Mouse (Mus musculus): ENCODE measurements around the gene Ppp1cc. TPM values are rescaled to one million over a fixed set of nuclear protein-coding genes. Genes with fewer than 3 reads are reported as not detected.

The Ppp1cc gene
- polyA plus RNA-seq, 1 experiment from 2014 or later, result 338 TPM

DNA sequence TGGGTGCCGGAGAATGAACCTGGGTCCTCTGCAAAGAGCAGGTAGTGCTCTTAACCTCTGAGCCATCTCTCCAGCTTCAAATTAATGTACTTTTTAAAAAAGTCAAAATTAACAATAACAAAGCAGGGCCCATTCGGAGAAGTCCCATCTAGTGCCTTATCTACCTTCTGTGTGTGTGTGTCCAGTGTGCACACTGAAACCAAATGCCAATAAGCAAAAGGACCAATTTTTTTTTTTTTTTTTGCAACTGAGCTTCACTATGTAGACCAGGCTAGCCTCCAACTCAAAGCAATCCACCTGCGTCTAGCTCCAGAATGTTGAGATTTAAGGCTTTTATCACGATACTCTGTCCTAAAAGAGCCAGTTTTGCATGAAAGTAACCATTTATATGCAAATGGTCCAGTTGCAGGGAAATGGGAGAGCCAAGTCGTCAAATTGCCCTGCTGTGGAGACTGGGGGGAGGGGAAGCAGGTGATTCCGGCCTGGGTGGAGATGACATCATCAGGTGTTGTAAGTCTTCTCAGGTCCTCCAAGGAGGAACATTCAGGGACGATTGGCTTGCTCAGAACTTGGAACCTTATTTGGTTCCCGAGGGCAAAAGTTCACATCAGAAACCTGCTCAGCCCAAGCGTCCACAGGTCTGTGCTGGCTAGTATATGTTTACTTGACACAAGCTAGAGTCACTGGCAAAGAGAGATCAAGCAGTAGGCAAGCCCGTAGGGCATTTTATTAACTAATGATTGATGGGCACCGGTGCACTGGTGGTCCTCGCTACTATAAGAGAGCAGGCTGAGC, 33.4 kb downstream of the Ppp1cc start:
- no peaks in the 10 kb centered on the region for H3K4me1 ChIP-seq (ENCODE audit: control insufficient read depth, insufficient read depth, low read length)
- H3K4me3 ChIP-seq (ENCODE audit: low read depth, low read length), result no peak overlapping the region
- no peaks in the 10 kb centered on the region for H3K27me3 ChIP-seq (ENCODE audit: control insufficient read depth, insufficient read depth, low read length)
- ATAC-seq (ENCODE audit: low FRiP score) (no peak), DNase-seq (ENCODE audit: low spot score, missing footprints) (no peak)
- H3K9ac ChIP-seq (ENCODE audit: low read length), result no peak overlapping the region
- H3K36me3 ChIP-seq (ENCODE audit: control insufficient read depth, insufficient read depth, low read length), result no peaks in the 10 kb centered on the region
- no peak overlapping the region for H3K27ac ChIP-seq (ENCODE audit: low read depth, low read length)
- no peak overlapping the region for H3K4me2 ChIP-seq
- H3K9me3 ChIP-seq (ENCODE audit: control insufficient read depth, low read length), result no peaks in the 10 kb centered on the region
- WGBS, result 76% methylated on average over 12 of the region's 12 CpGs

DNA sequence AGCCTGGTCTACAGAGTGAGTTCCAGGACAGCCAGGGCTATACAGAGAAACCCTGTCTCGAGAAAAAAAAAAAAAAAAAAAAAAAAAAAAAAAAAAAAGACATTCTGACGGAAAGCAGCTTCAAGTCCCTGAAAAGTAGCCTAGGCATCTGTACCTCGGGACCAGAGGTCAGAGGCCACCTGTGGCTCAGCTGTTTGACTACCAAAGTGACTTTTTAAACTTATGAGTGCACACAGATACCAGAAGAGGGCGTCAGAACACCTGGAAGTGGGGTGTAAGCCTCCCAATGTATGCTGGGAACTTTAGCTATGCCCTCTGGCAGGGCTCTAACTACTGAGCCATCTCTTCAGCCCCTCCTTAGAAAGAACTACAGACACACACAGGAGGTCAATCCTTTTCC, 34.3 kb downstream of the Ppp1cc start:
- Histone ChIP-seq H3K9ac (ENCODE audit: low read length) (no peak overlapping the region), H3K36me3 (ENCODE audit: control insufficient read depth, insufficient read depth, low read length) (no peaks in the 10 kb centered on the region), H3K27ac (ENCODE audit: low read depth, low read length) (no peak overlapping the region), H3K4me1 (ENCODE audit: control insufficient read depth, insufficient read depth, low read length) (no peaks in the 10 kb centered on the region), H3K4me2 (no peak overlapping the region), H3K4me3 (ENCODE audit: low read depth, low read length) (no peak overlapping the region), H3K9me3 (ENCODE audit: control insufficient read depth, low read length) (no peaks in the 10 kb centered on the region), H3K27me3 (ENCODE audit: control insufficient read depth, insufficient read depth, low read length) (no peaks in the 10 kb centered on the region)
- ATAC-seq (ENCODE audit: low FRiP score), result no peak
- no peak for DNase-seq (ENCODE audit: low spot score, missing footprints)
- WGBS, result 42% methylated on average over 3 of the region's 4 CpGs

DNA sequence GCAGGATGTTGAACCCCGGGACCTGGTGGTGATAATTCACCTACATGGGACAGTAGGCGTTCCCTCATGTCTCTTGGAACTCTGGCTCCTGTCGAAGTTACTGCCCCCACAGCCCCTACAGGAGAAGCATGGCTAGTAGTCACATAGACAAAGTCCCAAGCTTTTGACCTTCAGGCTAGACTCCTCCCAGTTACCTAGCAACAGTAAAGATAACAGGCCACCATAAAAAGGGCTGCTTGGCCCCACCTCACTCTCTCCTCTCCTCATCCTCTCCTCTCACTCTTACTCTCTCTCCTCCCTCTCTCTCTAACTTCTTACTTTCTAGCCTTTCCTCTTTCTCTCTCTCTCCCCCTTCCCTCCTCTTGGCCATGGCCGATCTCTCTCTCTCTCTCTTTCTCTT, 42.8 kb downstream of the Ppp1cc start:
- H3K4me2 ChIP-seq, result no peak overlapping the region
- no peaks in the 10 kb centered on the region for H3K4me1 ChIP-seq (ENCODE audit: control insufficient read depth, insufficient read depth, low read length)
- H3K9me3 ChIP-seq (ENCODE audit: control insufficient read depth, low read length), result no peaks in the 10 kb centered on the region
- no peaks in the 10 kb centered on the region for H3K27me3 ChIP-seq (ENCODE audit: control insufficient read depth, insufficient read depth, low read length)
- ATAC-seq (ENCODE audit: low FRiP score), result no peak
- H3K27ac ChIP-seq (ENCODE audit: low read depth, low read length), result no peak overlapping the region
- H3K4me3 ChIP-seq (ENCODE audit: low read depth, low read length), result no peak overlapping the region
- no peaks in the 10 kb centered on the region for H3K36me3 ChIP-seq (ENCODE audit: control insufficient read depth, insufficient read depth, low read length)
- no peak overlapping the region for H3K9ac ChIP-seq (ENCODE audit: low read length)
- WGBS, result 91% methylated on average over 4 of the region's 4 CpGs
- DNase-seq (ENCODE audit: low spot score, missing footprints), result no peak

- Histone ChIP-seq H3K36me3 (ENCODE audit: control insufficient read depth, insufficient read depth, low read length) (no peaks in the 10 kb centered on the region), H3K27me3 (ENCODE audit: control insufficient read depth, insufficient read depth, low read length) (no peaks in the 10 kb centered on the region), H3K9ac (ENCODE audit: low read length) (no peak overlapping the region), H3K4me1 (ENCODE audit: control insufficient read depth, insufficient read depth, low read length) (no peaks in the 10 kb centered on the region), H3K4me3 (ENCODE audit: low read depth, low read length) (no peak overlapping the region), H3K27ac (ENCODE audit: low read depth, low read length) (no peak overlapping the region), H3K9me3 (ENCODE audit: control insufficient read depth, low read length) (no peaks in the 10 kb centered on the region), H3K4me2 (no peak overlapping the region)
- no peak for DNase-seq (ENCODE audit: low spot score, missing footprints)
- WGBS, result 89% methylated on average over 6 of the region's 6 CpGs
- ATAC-seq (ENCODE audit: low FRiP score), result no peak
These were observed 43.8 kb downstream of the Ppp1cc start for GRCm38 (mm10) chr5:122201904-122202303.

GRCm38 (mm10) chr5:122204180-122204579, 46.1 kb downstream of the Ppp1cc start:
- Histone ChIP-seq H3K27me3 (ENCODE audit: control insufficient read depth, insufficient read depth, low read length) (no peaks in the 10 kb centered on the region), H3K4me2 (no peak overlapping the region), H3K9me3 (ENCODE audit: control insufficient read depth, low read length) (no peaks in the 10 kb centered on the region), H3K4me3 (ENCODE audit: low read depth, low read length) (no peak overlapping the region), H3K9ac (ENCODE audit: low read length) (no peak overlapping the region), H3K27ac (ENCODE audit: low read depth, low read length) (no peak overlapping the region), H3K4me1 (ENCODE audit: control insufficient read depth, insufficient read depth, low read length) (peaks cover 3% of the 10 kb centered on the region; the same call in 1 of the 2 replicates), H3K36me3 (ENCODE audit: control insufficient read depth, insufficient read depth, low read length) (no peaks in the 10 kb centered on the region)
- DNase-seq (ENCODE audit: low spot score, missing footprints) (no peak), ATAC-seq (ENCODE audit: low FRiP score) (no peak)
- 73% methylated on average over 2 of the region's 2 CpGs for WGBS

DNA sequence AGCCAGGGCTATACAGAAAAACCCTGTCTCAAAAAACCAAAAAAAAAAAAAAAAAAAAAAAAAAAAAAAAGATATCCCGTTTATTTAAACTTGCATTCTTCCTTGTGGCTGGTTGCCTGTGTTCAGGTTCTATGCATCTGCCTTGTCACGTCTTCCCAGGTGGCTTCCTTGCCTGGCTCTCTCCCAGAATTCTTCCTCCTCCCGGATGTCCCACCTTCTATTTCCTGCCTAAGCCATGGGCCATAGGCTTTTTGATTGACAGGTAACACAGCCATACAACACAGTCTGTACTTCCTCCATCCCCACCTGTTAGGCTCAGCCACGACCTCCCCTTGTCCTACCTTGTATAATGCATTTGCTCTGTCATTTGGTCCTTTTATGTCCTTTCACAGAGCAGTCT, 48.4 kb downstream of the Ppp1cc start, which contains the start of gene Hvcn1:
Gene Hvcn1 (plus strand): TSS at position 330 of the 400 bp plus-strand sequence.
- ATAC-seq (ENCODE audit: low FRiP score) (no peak), DNase-seq (ENCODE audit: low spot score, missing footprints) (no peak)
- H3K36me3 ChIP-seq (ENCODE audit: control insufficient read depth, insufficient read depth, low read length), result no peaks in the 10 kb centered on the region
- H3K4me2 ChIP-seq, result no peak within 1 kb of the TSS
- H3K4me1 ChIP-seq (ENCODE audit: control insufficient read depth, insufficient read depth, low read length), result peaks cover 11% of the 10 kb centered on the region
- no peak within 1 kb of the TSS for H3K27ac ChIP-seq (ENCODE audit: low read depth, low read length)
- H3K9ac ChIP-seq (ENCODE audit: low read length), result no peak within 1 kb of the TSS
- no peaks in the 10 kb centered on the region for H3K9me3 ChIP-seq (ENCODE audit: control insufficient read depth, low read length)
- no peak within 1 kb of the TSS for H3K4me3 ChIP-seq (ENCODE audit: low read depth, low read length)
- no peaks in the 10 kb centered on the region for H3K27me3 ChIP-seq (ENCODE audit: control insufficient read depth, insufficient read depth, low read length)
- 81% methylated on average over 4 of the region's 4 CpGs for WGBS

DNA sequence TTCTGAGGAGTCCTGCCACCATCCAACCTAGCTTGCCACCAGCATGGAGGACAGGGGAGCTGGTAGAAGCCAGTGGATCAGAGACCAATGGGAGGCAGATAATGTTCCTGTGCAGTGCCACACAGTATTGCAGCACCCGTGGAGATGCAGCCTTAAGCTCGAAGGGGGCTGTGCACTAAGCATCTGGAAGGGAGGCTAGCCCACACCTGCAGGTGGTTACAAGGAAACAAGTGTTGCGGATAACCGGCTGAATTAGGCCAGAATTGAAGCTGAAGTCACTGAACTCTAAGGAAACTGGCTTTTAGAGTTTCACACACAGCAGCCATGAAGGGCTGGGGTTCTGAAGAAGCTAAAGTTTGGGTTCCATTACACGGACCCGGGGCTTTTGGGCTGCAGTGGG, 50.8 kb downstream of the Ppp1cc start:
- Histone ChIP-seq H3K36me3 (ENCODE audit: control insufficient read depth, insufficient read depth, low read length) (no peaks in the 10 kb centered on the region), H3K9ac (ENCODE audit: low read length) (no peak overlapping the region; the same call in 1 of the 2 replicates), H3K4me2 (peak overlapping the region; percentile 78; the same call in 1 of the 2 replicates), H3K4me3 (ENCODE audit: low read depth, low read length) (no peak overlapping the region), H3K27ac (ENCODE audit: low read depth, low read length) (no peak overlapping the region; the same call in 1 of the 2 replicates), H3K27me3 (ENCODE audit: control insufficient read depth, insufficient read depth, low read length) (no peaks in the 10 kb centered on the region), H3K4me1 (ENCODE audit: control insufficient read depth, insufficient read depth, low read length) (peaks cover 11% of the 10 kb centered on the region), H3K9me3 (ENCODE audit: control insufficient read depth, low read length) (no peaks in the 10 kb centered on the region)
- 40% methylated on average over 6 of the region's 6 CpGs for WGBS
- ATAC-seq (ENCODE audit: low FRiP score) (no peak), DNase-seq (ENCODE audit: low spot score, missing footprints) (no peak)

GRCm38 (mm10) chr5:122209591-122210368, 51.7 kb downstream of the Ppp1cc start:
- ATAC-seq (ENCODE audit: low FRiP score), result peak; percentile 91
- Histone ChIP-seq H3K4me2 (peak overlapping the region; percentile 78), H3K36me3 (ENCODE audit: control insufficient read depth, insufficient read depth, low read length) (no peaks in the 10 kb centered on the region), H3K4me1 (ENCODE audit: control insufficient read depth, insufficient read depth, low read length) (peaks cover 11% of the 10 kb centered on the region), H3K27me3 (ENCODE audit: control insufficient read depth, insufficient read depth, low read length) (no peaks in the 10 kb centered on the region), H3K9me3 (ENCODE audit: control insufficient read depth, low read length) (no peaks in the 10 kb centered on the region), H3K27ac (ENCODE audit: low read depth, low read length) (peak overlapping the region; percentile 35; the same call in 1 of the 2 replicates), H3K9ac (ENCODE audit: low read length) (peak overlapping the region; percentile 71), H3K4me3 (ENCODE audit: low read depth, low read length) (peak overlapping the region; percentile 37)
- DNase-seq (ENCODE audit: low spot score, missing footprints), result peak; percentile 95
- WGBS, result 3% methylated on average over 21 of the region's 21 CpGs

DNA sequence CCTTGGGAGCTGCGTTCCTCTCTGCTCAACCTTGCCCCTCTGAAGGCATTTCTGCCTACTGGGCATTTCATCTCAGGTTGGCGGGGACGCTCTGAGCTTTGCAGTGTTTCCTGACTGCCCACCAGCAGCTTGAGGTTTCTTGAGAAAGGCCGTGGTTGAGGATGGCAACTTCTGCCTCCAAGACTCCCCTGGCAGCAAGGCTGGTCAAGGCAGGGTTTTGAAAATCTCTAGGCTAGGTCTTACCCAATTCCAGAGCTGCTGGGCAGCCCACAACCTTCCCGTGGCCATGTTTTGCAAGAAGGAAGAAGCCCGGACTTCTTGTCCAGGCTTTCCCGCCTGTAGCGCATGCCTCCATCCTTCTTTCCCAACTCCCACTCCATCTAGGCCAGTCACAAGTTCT, 52.8 kb downstream of the Ppp1cc start:
- DNase-seq (ENCODE audit: low spot score, missing footprints), result no peak
- Histone ChIP-seq H3K4me1 (ENCODE audit: control insufficient read depth, insufficient read depth, low read length) (peaks cover 11% of the 10 kb centered on the region), H3K27ac (ENCODE audit: low read depth, low read length) (no peak overlapping the region), H3K9me3 (ENCODE audit: control insufficient read depth, low read length) (no peaks in the 10 kb centered on the region), H3K9ac (ENCODE audit: low read length) (no peak overlapping the region), H3K27me3 (ENCODE audit: control insufficient read depth, insufficient read depth, low read length) (no peaks in the 10 kb centered on the region), H3K36me3 (ENCODE audit: control insufficient read depth, insufficient read depth, low read length) (no peaks in the 10 kb centered on the region), H3K4me3 (ENCODE audit: low read depth, low read length) (no peak overlapping the region), H3K4me2 (no peak overlapping the region)
- WGBS, result 93% methylated on average over 8 of the region's 8 CpGs
- ATAC-seq (ENCODE audit: low FRiP score), result no peak
